ENCODE assay signal across 8 mouse cellular contexts in genomic region chr15:101238885-101239511, GRCm38 (mm10). TPM values are rescaled to one million over a fixed set of nuclear protein-coding genes. Genes with fewer than 3 reads are reported as not detected.
DNase-seq lines count a peak whose midpoint lies in the region; ATAC-seq and TF ChIP-seq lines count a peak whose summit lies in the region.

No protein-coding gene starts in this region.

- H3K4me3 ChIP-seq in layer of hippocampus, adult 2 months: peak overlapping the region; percentile 18; the same call in 1 of the 2 replicates
- H3K4me3 ChIP-seq in forebrain, embryonic 16.5 days (replicated peaks; ENCODE audit: low read length): peak overlapping the region; percentile 23; the same call in 1 of the 2 replicates
- H3K4me3 ChIP-seq in kidney, embryonic 14.5 days (ENCODE audit: low read length): peak overlapping the region; percentile 31
- H3K4me3 ChIP-seq in liver, embryonic 14.5 days (ENCODE audit: insufficient read depth in 1 of 2, low read depth in 2 of 2, low read length in 2 of 2): no peak overlapping the region
- H3K4me3 ChIP-seq in neural tube, embryonic 15.5 days (replicated peaks): peak overlapping the region; percentile 25

- H3K36me3 ChIP-seq in forebrain, embryonic 16.5 days (ENCODE audit: control insufficient read depth, insufficient read depth): no peaks in the 10 kb centered on the region
- H3K36me3 ChIP-seq in kidney, embryonic 14.5 days (ENCODE audit: control insufficient read depth, insufficient read depth, low read length): no peaks in the 10 kb centered on the region
- no peaks in the 10 kb centered on the region for H3K36me3 ChIP-seq in liver, embryonic 14.5 days (replicated peaks; ENCODE audit: control insufficient read depth, insufficient read depth, low read depth)
- H3K36me3 ChIP-seq in neural tube, embryonic 15.5 days: no peaks in the 10 kb centered on the region

- WGBS in forebrain, embryonic 16.5 days: 3% methylated on average over 28 of the region's 28 CpGs
- WGBS in kidney, embryonic 14.5 days: 5% methylated on average over 27 of the region's 28 CpGs
- 11% methylated on average over 28 of the region's 28 CpGs for WGBS in liver, embryonic 14.5 days (ENCODE audit: insufficient replicate concordance)
- whole genome bisulfite sequencing in neural tube, embryonic 15.5 days: 7% methylated on average over 28 of the region's 28 CpGs

- peak overlapping the region; percentile 40 for H3K4me2 ChIP-seq in forebrain, embryonic 16.5 days (ENCODE audit: low read length)
- peak overlapping the region; percentile 64 for H3K4me2 ChIP-seq in kidney, embryonic 14.5 days (replicated peaks; ENCODE audit: low read depth, low read length)
- no peak overlapping the region for H3K4me2 ChIP-seq in liver, embryonic 14.5 days (ENCODE audit: low read depth)
- H3K4me2 ChIP-seq in neural tube, embryonic 15.5 days: peak overlapping the region; percentile 61

- peak; percentile 80 for TF ChIP-seq CTCF in layer of hippocampus, adult 2 months (conservative IDR thresholded peaks at IDR 0.05)
- peak; percentile 62 for TF ChIP-seq CTCF in liver, embryonic 14.5 days (IDR thresholded peaks at IDR 0.05; ENCODE audit: low read depth)

- no peaks in the 10 kb centered on the region for H3K27me3 ChIP-seq in forebrain, embryonic 16.5 days (replicated peaks; ENCODE audit: control insufficient read depth, insufficient read depth, low read length)
- H3K27me3 ChIP-seq in kidney, embryonic 14.5 days (ENCODE audit: control insufficient read depth, insufficient read depth, low read length): 0 out of 2 replicates have a peak, but pooled peaks cover 3% of the 10 kb centered on the region
- no peaks in the 10 kb centered on the region; the same call in 1 of the 2 replicates for H3K27me3 ChIP-seq in liver, embryonic 14.5 days (ENCODE audit: control insufficient read depth, insufficient read depth, low read length)
- 0 out of 2 replicates have a peak, but pooled peaks cover 5% of the 10 kb centered on the region for H3K27me3 ChIP-seq in neural tube, embryonic 15.5 days (replicated peaks)

- TF ChIP-seq EP300 in liver, embryonic 14.5 days (IDR thresholded peaks at IDR 0.05; ENCODE audit: low read depth): no peak

- peak overlapping the region; percentile 44 for H3K9ac ChIP-seq in forebrain, embryonic 16.5 days (replicated peaks; ENCODE audit: low read depth, low read length)
- H3K9ac ChIP-seq in kidney, embryonic 14.5 days (ENCODE audit: low read depth, low read length): peak overlapping the region; percentile 50
- H3K9ac ChIP-seq in liver, embryonic 14.5 days (replicated peaks): no peak overlapping the region
- H3K9ac ChIP-seq in neural tube, embryonic 15.5 days (replicated peaks): peak overlapping the region; percentile 44

- 0 out of 2 replicates have a peak, but pooled peaks have one; percentile 42 for ATAC-seq in cerebellum, adult (ENCODE audit: insufficient number of reproducible peaks, low FRiP score, low TSS enrichment)
- 0 out of 2 replicates have a peak, but pooled peaks have one; percentile 43 for ATAC-seq in forebrain, embryonic 16.5 days
- ATAC-seq in kidney, embryonic 14.5 days (ENCODE audit: low FRiP score, low TSS enrichment): peak; percentile 48
- ATAC-seq in liver, embryonic 14.5 days (ENCODE audit: insufficient read depth): no peak
- peak; percentile 58 for ATAC-seq in neural tube, embryonic 15.5 days (ENCODE audit: low FRiP score)

- peak overlapping the region; percentile 82 for H3K27ac ChIP-seq in layer of hippocampus, adult 2 months
- H3K27ac ChIP-seq in forebrain, embryonic 16.5 days (ENCODE audit: low read length): no peak overlapping the region
- H3K27ac ChIP-seq in kidney, embryonic 14.5 days (ENCODE audit: low read depth, low read length): no peak overlapping the region
- H3K27ac ChIP-seq in liver, embryonic 14.5 days: no peak overlapping the region
- H3K27ac ChIP-seq in neural tube, embryonic 15.5 days (replicated peaks): no peak overlapping the region

- DNase-seq in layer of hippocampus, adult 2 months (ENCODE audit: low spot score in 2 of 2): peak in 1 of 2 experiments; percentile 67
- DNase-seq in layer of hippocampus, postnatal 14 days (ENCODE audit: low spot score in 2 of 2): no peak
- DNase-seq in liver, embryonic 14.5 days (ENCODE audit: low read depth in 3 of 3, low spot score in 3 of 3): no peak
- no peak for DNase-seq in c-Kit-positive CD71-positive TER-119-positive erythroid progenitor cells, embryonic 14.5 days (ENCODE audit: low spot score)

- H3K9me3 ChIP-seq in forebrain, embryonic 16.5 days (ENCODE audit: control insufficient read depth, low read length): no peaks in the 10 kb centered on the region
- no peaks in the 10 kb centered on the region for H3K9me3 ChIP-seq in kidney, embryonic 14.5 days (ENCODE audit: control insufficient read depth, low read length)
- H3K9me3 ChIP-seq in liver, embryonic 14.5 days (ENCODE audit: control insufficient read depth, low read length): no peaks in the 10 kb centered on the region
- H3K9me3 ChIP-seq in neural tube, embryonic 15.5 days (replicated peaks): no peaks in the 10 kb centered on the region

- peaks cover 9% of the 10 kb centered on the region for H3K4me1 ChIP-seq in forebrain, embryonic 16.5 days (replicated peaks; ENCODE audit: control insufficient read depth, insufficient read depth, low read length)
- H3K4me1 ChIP-seq in kidney, embryonic 14.5 days (ENCODE audit: control insufficient read depth, insufficient read depth, low read length): 0 out of 2 replicates have a peak, but pooled peaks cover 12% of the 10 kb centered on the region
- peaks cover 0 to 4% of the 10 kb centered on the region in 2 experiments; a peak in 2 of 4 replicates for H3K4me1 ChIP-seq in liver, embryonic 14.5 days (replicated peaks; ENCODE audit: control insufficient read depth in 2 of 2, insufficient read depth in 2 of 2, low read length in 1 of 2)
- peaks cover 19% of the 10 kb centered on the region for H3K4me1 ChIP-seq in neural tube, embryonic 15.5 days

RNA-seq across cellular contexts. Expression of gene Grasp, which starts 15.0 kb away (rescaled TPM):
- 10 to 100 TPM; 79.5 to 82.7 TPM for total RNA-seq in layer of hippocampus, adult 2 months (2021)
- 10 to 100 TPM; 53.4 to 55.2 TPM for total RNA-seq in layer of hippocampus, postnatal 14 days (2021)
- polyA plus RNA-seq in forebrain, embryonic 16.5 days (2015; fragmentation: Nextera tagmentation; extraction: Ambion mirVana): 1.3 and 1.8 TPM in 2 replicates
- 5.0 and 5.7 TPM in 2 replicates for polyA plus RNA-seq in kidney, embryonic 14.5 days (2014; fragmentation: Nextera tagmentation; extraction: Ambion mirVana)
- 0.50 and 0.73 TPM in 2 replicates for polyA plus RNA-seq in liver, embryonic 14.5 days (2012; rRNA removed)
- polyA plus RNA-seq in liver, embryonic 14.5 days (2014; fragmentation: Nextera tagmentation; extraction: Ambion mirVana): 0.13 and 0.27 TPM in 2 replicates
- polyA plus RNA-seq in neural tube, embryonic 15.5 days (2015; fragmentation: Nextera tagmentation; extraction: Ambion mirVana): 2.2 and 2.5 TPM in 2 replicates

RNA-seq across cellular contexts. Expression of gene Nr4a1, which starts 15.1 kb away (rescaled TPM):
- total RNA-seq in layer of hippocampus, adult 2 months (2021): 10 to 100 TPM; 39.8 to 54.8 TPM
- 10 to 100 TPM; 34.5 to 54.4 TPM for total RNA-seq in layer of hippocampus, postnatal 14 days (2021)
- 4.5 TPM in 2 replicates for polyA plus RNA-seq in forebrain, embryonic 16.5 days (2015; fragmentation: Nextera tagmentation; extraction: Ambion mirVana)
- polyA plus RNA-seq in kidney, embryonic 14.5 days (2014; fragmentation: Nextera tagmentation; extraction: Ambion mirVana): 4.5 and 5.0 TPM in 2 replicates
- 0.42 and 0.48 TPM in 2 replicates for polyA plus RNA-seq in liver, embryonic 14.5 days (2012; rRNA removed)
- 0.19 and 0.23 TPM in 2 replicates for polyA plus RNA-seq in liver, embryonic 14.5 days (2014; fragmentation: Nextera tagmentation; extraction: Ambion mirVana)
- polyA plus RNA-seq in neural tube, embryonic 15.5 days (2015; fragmentation: Nextera tagmentation; extraction: Ambion mirVana): 7.9 and 10.6 TPM in 2 replicates

RNA-seq across cellular contexts. Expression of gene Atg101, which starts 45.1 kb away (rescaled TPM):
- total RNA-seq in layer of hippocampus, adult 2 months (2021): 10 to 100 TPM; 50.6 to 53.3 TPM
- 10 to 100 TPM; 45.9 to 47.3 TPM for total RNA-seq in layer of hippocampus, postnatal 14 days (2021)
- 87.4 and 92.4 TPM in 2 replicates for polyA plus RNA-seq in forebrain, embryonic 16.5 days (2015; fragmentation: Nextera tagmentation; extraction: Ambion mirVana)
- 71.8 and 76.5 TPM in 2 replicates for polyA plus RNA-seq in kidney, embryonic 14.5 days (2014; fragmentation: Nextera tagmentation; extraction: Ambion mirVana)
- 13.1 and 17.2 TPM in 2 replicates for polyA plus RNA-seq in liver, embryonic 14.5 days (2012; rRNA removed)
- 21.3 and 23.7 TPM in 2 replicates for polyA plus RNA-seq in liver, embryonic 14.5 days (2014; fragmentation: Nextera tagmentation; extraction: Ambion mirVana)
- 77.2 TPM in 2 replicates for polyA plus RNA-seq in neural tube, embryonic 15.5 days (2015; fragmentation: Nextera tagmentation; extraction: Ambion mirVana)

RNA-seq across cellular contexts. Expression of gene 6030408B16Rik, which starts 54.0 kb away (rescaled TPM):
- total RNA-seq in layer of hippocampus, adult 2 months (2021): under 1 TPM in 1 of 2 experiments, not detected in 1; 0.54 TPM
- under 1 TPM; 0.28 to 0.69 TPM for total RNA-seq in layer of hippocampus, postnatal 14 days (2021)
- 0.29 and 0.30 TPM in 2 replicates for polyA plus RNA-seq in forebrain, embryonic 16.5 days (2015; fragmentation: Nextera tagmentation; extraction: Ambion mirVana)
- 25.8 and 28.2 TPM in 2 replicates for polyA plus RNA-seq in kidney, embryonic 14.5 days (2014; fragmentation: Nextera tagmentation; extraction: Ambion mirVana)
- polyA plus RNA-seq in liver, embryonic 14.5 days (2012; rRNA removed): 0.10 and 0.11 TPM in 2 replicates
- polyA plus RNA-seq in liver, embryonic 14.5 days (2014; fragmentation: Nextera tagmentation; extraction: Ambion mirVana): 0.18 and 0.35 TPM in 2 replicates
- polyA plus RNA-seq in neural tube, embryonic 15.5 days (2015; fragmentation: Nextera tagmentation; extraction: Ambion mirVana): 0.44 and 0.63 TPM in 2 replicates

Comparison
In these comparisons a context has a peak if more than half of its experiments do, and no peak if none do; other contexts are left out.
1. H3K4me3 ChIP-seq: peak in layer of hippocampus, adult 2 months (single experiment), forebrain, embryonic 16.5 days (single experiment), kidney, embryonic 14.5 days (single experiment) and neural tube, embryonic 15.5 days (single experiment); none in liver, embryonic 14.5 days (0 of 2).